Mouse (Mus musculus): ENCODE data around the gene Fbxo34. TPM values are rescaled to one million over a fixed set of nuclear protein-coding genes. Genes with fewer than 3 reads are reported as not detected.

The Fbxo34 gene
- total RNA-seq, 2 experiments from 2014 or later: 10.7 to 12.3 TPM

- DNase-seq: no peak
- TF ChIP-seq CTCF (IDR thresholded peaks at IDR 0.05): no peak
- Histone ChIP-seq H3K27ac (no peak overlapping the region), H3K4me3 (no peak overlapping the region)
- intact Hi-C loops (cut with DNase I): no loop called here
These were observed 57.8 kb downstream of the Fbxo34 start for GRCm38 (mm10) chr14:47508035-47508434.

- DNase-seq: peak; percentile 4
- Histone ChIP-seq H3K4me3 (no peak overlapping the region), H3K27ac (no peak overlapping the region)
- no peak for TF ChIP-seq CTCF (IDR thresholded peaks at IDR 0.05)
- intact Hi-C loops (cut with DNase I): no loop called here
These were observed 60.0 kb downstream of the Fbxo34 start for GRCm38 (mm10) chr14:47510244-47510643.

- intact Hi-C loops (cut with DNase I): no loop called here
- TF ChIP-seq CTCF (IDR thresholded peaks at IDR 0.05): no peak
- H3K27ac ChIP-seq: no peak overlapping the region; the same call in 1 of the 2 replicates
These were observed 63.4 kb downstream of the Fbxo34 start for GRCm38 (mm10) chr14:47513606-47514005.

GRCm38 (mm10) chr14:47514816-47515453 is 64.7 kb downstream of the Fbxo34 start:
- H3K27ac ChIP-seq: peak overlapping the region; percentile 70
- peak overlapping the region; percentile 1; the same call in 1 of the 2 replicates for H3K4me3 ChIP-seq
- intact Hi-C loops (cut with DNase I): no loop called here
- TF ChIP-seq CTCF (IDR thresholded peaks at IDR 0.05): no peak
- DNase-seq: peak; percentile 31

More at GRCm38 (mm10) chr14:47513606-47514005, 63.4 kb downstream of the Fbxo34 start:
- H3K4me3 ChIP-seq: no peak overlapping the region
- no peak for DNase-seq

GRCm38 (mm10) chr14:47515636-47516035 is 65.4 kb downstream of the Fbxo34 start:
- no peak for DNase-seq
- peak; percentile 38 for TF ChIP-seq CTCF (IDR thresholded peaks at IDR 0.05)
- intact Hi-C loops (cut with DNase I): no loop called here
- Histone ChIP-seq H3K27ac (peak overlapping the region; percentile 70), H3K4me3 (peak overlapping the region; percentile 1; the same call in 1 of the 2 replicates)

GRCm38 (mm10) chr14:47516755-47517154 is 66.5 kb downstream of the Fbxo34 start:
- no peak overlapping the region for H3K4me3 ChIP-seq
- no peak for TF ChIP-seq CTCF (IDR thresholded peaks at IDR 0.05)
- intact Hi-C loops (cut with DNase I): no loop called here
- no peak overlapping the region; the same call in 1 of the 2 replicates for H3K27ac ChIP-seq
- no peak for DNase-seq

- TF ChIP-seq CTCF (IDR thresholded peaks at IDR 0.05): no peak
- intact Hi-C loops (cut with DNase I): no loop called here
- Histone ChIP-seq H3K4me3 (no peak overlapping the region), H3K27ac (no peak overlapping the region)
- peak; percentile 43 for DNase-seq
These were observed 68.4 kb downstream of the Fbxo34 start for GRCm38 (mm10) chr14:47518619-47519018.

- TF ChIP-seq CTCF (IDR thresholded peaks at IDR 0.05): no peak
- DNase-seq: no peak
- Histone ChIP-seq H3K4me3 (no peak overlapping the region), H3K27ac (no peak overlapping the region)
- intact Hi-C loops (cut with DNase I): no loop called here
These were observed 70.7 kb downstream of the Fbxo34 start for GRCm38 (mm10) chr14:47520751-47521449.

- intact Hi-C loops (cut with DNase I): no loop called here
- no peak for TF ChIP-seq CTCF (IDR thresholded peaks at IDR 0.05)
- DNase-seq: no peak
- no peak overlapping the region for H3K4me3 ChIP-seq
- no peak overlapping the region for H3K27ac ChIP-seq
These were observed 71.4 kb downstream of the Fbxo34 start for GRCm38 (mm10) chr14:47521609-47522008.

GRCm38 (mm10) chr14:47522301-47522700 is 72.1 kb downstream of the Fbxo34 start:
- no peak for DNase-seq
- Histone ChIP-seq H3K27ac (no peak overlapping the region), H3K4me3 (no peak overlapping the region)
- no peak for TF ChIP-seq CTCF (IDR thresholded peaks at IDR 0.05)
- intact Hi-C loops (cut with DNase I): no loop called here

GRCm38 (mm10) chr14:47525374-47525773 is 75.2 kb downstream of the Fbxo34 start:
- intact Hi-C loops (cut with DNase I): no loop called here
- Histone ChIP-seq H3K4me3 (no peak overlapping the region), H3K27ac (no peak overlapping the region)
- DNase-seq: no peak
- no peak for TF ChIP-seq CTCF (IDR thresholded peaks at IDR 0.05)

- H3K27ac ChIP-seq: no peak overlapping the region
- H3K4me3 ChIP-seq: no peak overlapping the region
- TF ChIP-seq CTCF (IDR thresholded peaks at IDR 0.05): no peak
- no peak for DNase-seq
- intact Hi-C loops (cut with DNase I): no loop called here
These were observed 75.6 kb downstream of the Fbxo34 start for GRCm38 (mm10) chr14:47525861-47526260.

GRCm38 (mm10) chr14:47527833-47528232 is 77.6 kb downstream of the Fbxo34 start:
- no peak overlapping the region for H3K4me3 ChIP-seq
- DNase-seq: no peak
- H3K27ac ChIP-seq: no peak overlapping the region
- intact Hi-C loops (cut with DNase I): no loop called here
- no peak for TF ChIP-seq CTCF (IDR thresholded peaks at IDR 0.05)

All from gastrocnemius, adult 2 months (tissue).